Mouse (Mus musculus): ENCODE measurements around the gene Trim47. TPM values are rescaled to one million over a fixed set of nuclear protein-coding genes. Genes with fewer than 3 reads are reported as not detected.

Trim47 gene
- total RNA-seq, 2 experiments from 2014 or later: 7.0 to 9.6 TPM

Other genes with a start within 250 kb of the Trim47 start
- not detected for gene Smim5, start 227.2 kb downstream of the Trim47 start, total RNA-seq (2021)
- gene Smim6, start 215.2 kb downstream of the Trim47 start, total RNA-seq (2021): not detected
- 10 to 100 TPM; 47.6 to 48.3 TPM for gene Sap30bp, start 193.9 kb downstream of the Trim47 start, total RNA-seq (2021)
- gene Recql5, start 193.7 kb downstream of the Trim47 start, total RNA-seq (2021): 10 to 100 TPM; 23.4 to 30.7 TPM
- 1 to 10 TPM; 5.1 to 7.3 TPM for gene Itgb4, start 152.5 kb downstream of the Trim47 start, total RNA-seq (2021)
- gene Galk1, start 114.5 kb downstream of the Trim47 start, total RNA-seq (2021): 10 to 100 TPM; 15.8 to 18.6 TPM
- 100 to 1,000 TPM; 253 to 254 TPM for gene H3f3b, start 99.2 kb downstream of the Trim47 start, total RNA-seq (2021)
- 10 to 100 TPM; 18.9 to 27.0 TPM for gene Unk, start 96.9 kb downstream of the Trim47 start, total RNA-seq (2021)
- gene Unc13d, start 49.2 kb downstream of the Trim47 start, total RNA-seq (2021): 1 to 10 TPM in 1 of 2 experiments, under 1 TPM in 1; 0.93 to 1.0 TPM
- gene Wbp2, start 40.2 kb downstream of the Trim47 start, total RNA-seq (2021): 100 to 1,000 TPM; 388 to 420 TPM
- 1 to 10 TPM; 7.2 to 8.4 TPM for gene Trim65, start 3.9 kb upstream of the Trim47 start, total RNA-seq (2021)
- 10 to 100 TPM; 58.3 to 62.1 TPM for gene Mrpl38, start 11.7 kb upstream of the Trim47 start, total RNA-seq (2021)
- 10 to 100 TPM; 65.5 to 98.0 TPM for gene Fbf1, start 41.0 kb upstream of the Trim47 start, total RNA-seq (2021)
- 10 to 100 TPM; 41.3 to 41.6 TPM for gene Ten1, start 71.6 kb upstream of the Trim47 start, total RNA-seq (2021)
- gene Acox1, start 71.8 kb upstream of the Trim47 start, total RNA-seq (2021): 100 to 1,000 TPM; 115 to 118 TPM
- gene Evpl, start 110.9 kb upstream of the Trim47 start, total RNA-seq (2021): 1 to 10 TPM; 1.2 to 1.3 TPM
- gene Srp68, start 147.0 kb upstream of the Trim47 start, total RNA-seq (2021): 10 to 100 TPM; 66.6 to 70.6 TPM
- gene Galr2, start 153.7 kb upstream of the Trim47 start, total RNA-seq (2021): not detected
- gene Exoc7, start 180.0 kb upstream of the Trim47 start, total RNA-seq (2021): 100 to 1,000 TPM in 1 of 2 experiments, 10 to 100 TPM in 1; 93.0 to 100 TPM
- 1 to 10 TPM; 5.0 to 5.2 TPM for gene Foxj1, start 208.2 kb upstream of the Trim47 start, total RNA-seq (2021)

All from left cerebral cortex, postnatal 36 days (tissue).